Mouse (Mus musculus) cerebellum, postnatal 14 days (tissue): Measurements from ENCODE around the gene Snrnp48.

Source experiments
- DNase-seq, 2 experiments: peaks; one replicate each; pipeline ENCODE4 v3.0.0; 2021; ENCODE audit warnings: mixed read lengths in 2 of 2

The Snrnp48 gene

GRCm38 (mm10) chr13:38269055-38269692 lies 64.4 kb downstream of the Snrnp48 start:
- DNase-seq, result no peak

GRCm38 (mm10) chr13:38272624-38273023 lies 67.9 kb downstream of the Snrnp48 start:
- no peak for DNase-seq
